Mouse (Mus musculus): Measurements from ENCODE around the gene Fbxw27.
A peak's percentile ranks its signal among the peaks of the same experiment; 100 is the strongest.
"Not testable (repeated sequence)": the region's sequence is repeated elsewhere in the genome, so short reads cannot be mapped to it uniquely, and the experiment has no call there.

Gene Fbxw27

GRCm38 (mm10) chr9:109790570-109790969 lies at the start of gene Fbxw27:
Fbxw27 (minus strand) TSS chr9:109790670.
- not testable (repeated sequence) for DNase-seq (ENCODE audit: low spot score)

GRCm38 (mm10) chr9:109833088-109833412 lies 42.6 kb upstream of the Fbxw27 start:
- DNase-seq (ENCODE audit: low spot score): no peak

- peak; percentile 86 for DNase-seq (ENCODE audit: low spot score)
Measured at GRCm38 (mm10) chr9:109832391-109833087, 42.1 kb upstream of the Fbxw27 start, which contains the start of gene Nme6. Nme6 (plus strand) TSS chr9:109832749.

GRCm38 (mm10) chr9:109826181-109826580 lies 35.7 kb upstream of the Fbxw27 start:
- DNase-seq (ENCODE audit: low spot score): no peak

- no peak for DNase-seq (ENCODE audit: low spot score)
Measured at GRCm38 (mm10) chr9:109825739-109826138, 35.3 kb upstream of the Fbxw27 start.

- no peak for DNase-seq (ENCODE audit: low spot score)
Measured at GRCm38 (mm10) chr9:109816341-109816740, 25.9 kb upstream of the Fbxw27 start.

- DNase-seq (ENCODE audit: low spot score): no peak
Measured at GRCm38 (mm10) chr9:109813424-109813823, 23.0 kb upstream of the Fbxw27 start.

GRCm38 (mm10) chr9:109811980-109812379 lies 21.5 kb upstream of the Fbxw27 start, which contains the start of gene Spink8:
Spink8 (plus strand) TSS chr9:109812280.
- DNase-seq (ENCODE audit: low spot score): no peak

- DNase-seq (ENCODE audit: low spot score): no peak
Measured at GRCm38 (mm10) chr9:109807898-109808297, 17.4 kb upstream of the Fbxw27 start.

- no peak for DNase-seq (ENCODE audit: low spot score)
Measured at GRCm38 (mm10) chr9:109806695-109807293, 16.3 kb upstream of the Fbxw27 start.

GRCm38 (mm10) chr9:109806260-109806659 lies 15.8 kb upstream of the Fbxw27 start:
- DNase-seq (ENCODE audit: low spot score): no peak

- DNase-seq (ENCODE audit: low spot score): not testable (repeated sequence)
Measured at GRCm38 (mm10) chr9:109805596-109805995, 15.1 kb upstream of the Fbxw27 start.

- DNase-seq (ENCODE audit: low spot score): peak; percentile 12
Measured at GRCm38 (mm10) chr9:109798051-109798450, 7.6 kb upstream of the Fbxw27 start.

GRCm38 (mm10) chr9:109795811-109796210 lies 5.3 kb upstream of the Fbxw27 start:
- no peak for DNase-seq (ENCODE audit: low spot score)

- no peak for DNase-seq (ENCODE audit: low spot score)
Measured at GRCm38 (mm10) chr9:109795221-109795620, 4.8 kb upstream of the Fbxw27 start.

- peak; percentile 8 for DNase-seq (ENCODE audit: low spot score)
Measured at GRCm38 (mm10) chr9:109766841-109767240, 23.6 kb downstream of the Fbxw27 start.

- not testable (repeated sequence) for DNase-seq (ENCODE audit: low spot score)
Measured at GRCm38 (mm10) chr9:109745989-109746388, 44.5 kb downstream of the Fbxw27 start, which contains the start of gene Fbxw26. Fbxw26 (minus strand) TSS chr9:109746089.

Measured in ovary, postnatal 36 days (tissue).